Mouse (Mus musculus) lung, embryonic 15.5 days (tissue): Measurements from ENCODE around the gene Ncstn. TPM values are rescaled to one million over a fixed set of nuclear protein-coding genes. Genes with fewer than 3 reads are reported as not detected.

Experiments used
- ATAC-seq: fragments of 200-750 bp; cut with Nextera tagmentation; 2 replicates; pipeline ENCODE4 v1.8.0; 2017; ENCODE audit warnings: moderate number of reproducible peaks, borderline replicate concordance; ENCODE audit not compliant: low FRiP score, low TSS enrichment; ENCODE audit errors: extremely low read depth
- H3K27ac ChIP-seq: fragments of 300-500 bp; sonication (generic); 2 replicates; pipeline ENCODE4 v1.5.1; 2015; ENCODE audit warnings: moderate library complexity, mild to moderate bottlenecking, inconsistent platforms
- H3K27me3 ChIP-seq: fragments of 300-500 bp; sonication (generic); 2 replicates; pipeline ENCODE4 v1.6.1; 2015; ENCODE audit warnings: inconsistent platforms
- H3K36me3 ChIP-seq: fragments of 300-500 bp; sonication (generic); 2 replicates; pipeline ENCODE4 v1.6.1; 2015; ENCODE audit warnings: inconsistent platforms
- H3K4me1 ChIP-seq: fragments of 300-500 bp; sonication (generic); 2 replicates; pipeline ENCODE4 v1.6.1; 2015; ENCODE audit warnings: inconsistent platforms
- H3K4me2 ChIP-seq: fragments of 300-500 bp; sonication (generic); 2 replicates; pipeline ENCODE4 v1.6.1; 2015; ENCODE audit warnings: inconsistent platforms, mild to moderate bottlenecking, moderate library complexity
- H3K4me3 ChIP-seq: fragments of 300-500 bp; sonication (generic); 2 replicates; pipeline ENCODE4 v1.5.1; 2015; ENCODE audit warnings: mild to moderate bottlenecking, inconsistent platforms
- H3K9ac ChIP-seq: fragments of 300-500 bp; sonication (generic); 2 replicates; pipeline ENCODE4 v1.6.1; 2015; ENCODE audit warnings: inconsistent platforms
- H3K9me3 ChIP-seq: fragments of 300-500 bp; sonication (generic); 2 replicates; pipeline ENCODE4 v1.6.1; 2016; ENCODE audit warnings: inconsistent platforms
- WGBS: fragments of 180-500 bp; shearing (Covaris S2); methylation state at CpG from one replicate; pipeline ENCODE4 v1.1.7; 2015; 5-methylcytosine and 5-hydroxymethylcytosine counted together
- polyA plus RNA-seq: library from polyadenylated mRNA; unstranded; fragments of >200 nt; fragmentation: Nextera tagmentation; extraction: Ambion mirVana; gene quantifications from 2 replicates; pipeline ENCODE4 v1.2.1, GENCODE M21; 2015

Gene Ncstn
- polyA plus RNA-seq, 1 experiment from 2014 or later = 131 TPM

DNA sequence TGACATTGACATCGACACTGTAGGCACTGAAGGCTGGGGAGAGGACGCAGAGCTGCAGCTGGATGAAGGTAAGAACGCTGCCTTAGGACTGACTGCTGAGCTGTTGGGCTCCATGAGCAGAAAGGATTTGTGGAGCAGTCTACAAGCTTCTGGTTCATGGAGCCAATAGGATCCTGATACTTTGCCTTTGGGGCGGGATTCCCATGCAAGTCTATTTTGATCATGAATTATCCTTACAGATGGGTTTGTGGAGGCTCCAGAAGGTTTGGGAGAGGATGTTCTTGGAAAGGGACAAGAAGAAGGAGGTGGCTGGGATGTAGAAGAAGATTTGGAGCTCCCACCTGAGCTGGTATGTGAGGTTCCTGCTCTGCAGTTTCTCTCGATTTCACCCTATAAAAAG is 34.4 kb upstream of the Ncstn start:
- peaks cover 98% of the 10 kb centered on the region for H3K36me3 ChIP-seq
- no peak overlapping the region for H3K4me3 ChIP-seq
- H3K4me2 ChIP-seq = no peak overlapping the region
- ATAC-seq = no peak
- no peak overlapping the region for H3K9ac ChIP-seq
- H3K27ac ChIP-seq = no peak overlapping the region
- H3K9me3 ChIP-seq = no peaks in the 10 kb centered on the region
- WGBS = 89% methylated on average over 5 of the region's 5 CpGs
- H3K27me3 ChIP-seq = no peaks in the 10 kb centered on the region
- no peaks in the 10 kb centered on the region for H3K4me1 ChIP-seq

GRCm38 (mm10) chr1:172107777-172108477 is 25.3 kb upstream of the Ncstn start:
- no peaks in the 10 kb centered on the region for H3K9me3 ChIP-seq
- ATAC-seq = no peak
- no peak overlapping the region for H3K4me3 ChIP-seq
- H3K27me3 ChIP-seq = no peaks in the 10 kb centered on the region
- H3K4me2 ChIP-seq = no peak overlapping the region
- no peaks in the 10 kb centered on the region for H3K4me1 ChIP-seq
- H3K9ac ChIP-seq = no peak overlapping the region
- WGBS = 83% methylated on average over 10 of the region's 10 CpGs
- H3K27ac ChIP-seq = no peak overlapping the region
- H3K36me3 ChIP-seq = peaks cover 98% of the 10 kb centered on the region

DNA sequence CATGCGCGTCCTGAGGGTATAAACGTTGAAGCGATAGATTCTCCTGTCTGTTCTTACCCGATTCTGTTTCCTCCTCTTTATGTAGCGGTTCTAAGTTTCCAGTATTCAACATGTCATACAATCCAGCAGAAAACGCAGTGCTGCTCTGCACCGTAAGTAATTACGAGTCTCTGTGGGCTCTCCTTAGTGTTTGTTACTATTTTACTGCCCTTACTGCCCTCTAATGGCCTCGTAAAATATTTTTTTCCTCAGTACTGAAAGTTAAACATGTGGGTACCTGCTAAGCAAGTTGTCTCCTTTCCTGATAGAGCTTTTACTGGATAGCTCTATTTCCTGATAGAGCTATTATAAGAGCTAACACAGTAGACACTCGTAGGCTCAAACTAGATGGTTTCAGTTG is 22.5 kb upstream of the Ncstn start:
- no peak overlapping the region for H3K4me2 ChIP-seq
- no peaks in the 10 kb centered on the region for H3K4me1 ChIP-seq
- H3K27ac ChIP-seq = no peak overlapping the region
- peaks cover 94% of the 10 kb centered on the region for H3K36me3 ChIP-seq
- WGBS = 78% methylated on average over 11 of the region's 11 CpGs
- no peak overlapping the region for H3K4me3 ChIP-seq
- H3K27me3 ChIP-seq = no peaks in the 10 kb centered on the region
- H3K9me3 ChIP-seq = no peaks in the 10 kb centered on the region
- no peak overlapping the region for H3K9ac ChIP-seq
- no peak for ATAC-seq

DNA sequence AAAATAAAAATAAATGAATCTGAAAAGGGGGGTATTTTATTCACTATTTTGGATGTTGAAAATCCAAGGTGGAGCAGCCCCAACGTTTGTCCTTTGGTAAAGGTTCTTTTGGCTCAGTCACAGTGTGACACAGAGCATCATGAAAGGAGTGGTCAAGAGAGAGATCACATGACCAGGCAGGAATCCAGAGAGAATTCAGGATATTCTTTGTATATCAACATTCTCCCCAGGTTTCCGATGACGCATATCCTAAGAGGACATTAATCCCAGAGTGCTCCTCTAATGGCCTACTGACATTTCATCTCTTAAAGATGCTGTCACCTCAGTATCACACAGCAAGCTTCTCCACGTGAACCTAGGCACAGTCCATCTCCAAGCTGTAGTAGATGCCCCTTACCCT is 21.0 kb upstream of the Ncstn start:
- WGBS = 75% methylated on average over 4 of the region's 4 CpGs
- no peak overlapping the region for H3K27ac ChIP-seq
- ATAC-seq = no peak
- no peaks in the 10 kb centered on the region for H3K9me3 ChIP-seq
- no peak overlapping the region for H3K9ac ChIP-seq
- no peak overlapping the region for H3K4me2 ChIP-seq
- no peaks in the 10 kb centered on the region for H3K27me3 ChIP-seq
- no peaks in the 10 kb centered on the region for H3K4me1 ChIP-seq
- H3K4me3 ChIP-seq = no peak overlapping the region
- peaks cover 89% of the 10 kb centered on the region for H3K36me3 ChIP-seq

DNA sequence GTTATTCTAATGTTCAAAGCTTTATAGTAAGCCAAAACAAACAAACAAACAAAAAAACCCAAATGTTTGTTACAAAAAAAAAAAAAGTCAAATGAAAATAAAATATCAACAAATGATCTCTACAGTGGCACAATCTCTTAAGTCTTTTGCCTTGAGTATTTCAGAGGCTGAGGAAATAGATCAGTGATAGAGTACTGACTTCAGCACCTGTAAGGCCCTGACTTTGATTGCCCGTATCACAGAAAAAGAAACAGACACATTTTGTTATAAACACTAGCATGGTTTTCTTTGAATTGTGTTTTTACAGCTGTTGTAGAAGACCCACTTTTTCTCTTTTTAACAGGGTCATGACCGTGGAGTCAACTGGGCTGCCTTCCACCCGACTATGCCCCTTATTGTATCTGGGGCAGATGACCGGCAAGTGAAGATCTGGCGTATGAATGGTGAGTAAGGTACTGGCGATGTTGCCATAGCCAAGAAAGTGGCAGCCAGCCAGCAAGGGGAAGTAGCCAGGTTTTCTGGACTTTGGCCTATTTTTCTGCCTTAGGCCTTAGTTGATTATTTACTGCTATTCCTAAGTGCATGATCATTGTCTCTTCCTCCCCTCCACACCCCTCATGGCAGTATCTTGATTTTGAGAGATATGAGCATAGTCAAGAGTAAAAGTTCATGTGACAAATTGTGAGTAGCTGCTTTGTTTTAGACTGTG is 16.9 kb upstream of the Ncstn start:
- H3K9ac ChIP-seq = no peak overlapping the region
- H3K27ac ChIP-seq = no peak overlapping the region
- no peak for ATAC-seq
- H3K4me3 ChIP-seq = no peak overlapping the region
- no peaks in the 10 kb centered on the region for H3K4me1 ChIP-seq
- no peaks in the 10 kb centered on the region for H3K27me3 ChIP-seq
- no peaks in the 10 kb centered on the region for H3K9me3 ChIP-seq
- no peak overlapping the region for H3K4me2 ChIP-seq
- peaks cover 85% of the 10 kb centered on the region for H3K36me3 ChIP-seq
- WGBS = 85% methylated on average over 6 of the region's 6 CpGs

DNA sequence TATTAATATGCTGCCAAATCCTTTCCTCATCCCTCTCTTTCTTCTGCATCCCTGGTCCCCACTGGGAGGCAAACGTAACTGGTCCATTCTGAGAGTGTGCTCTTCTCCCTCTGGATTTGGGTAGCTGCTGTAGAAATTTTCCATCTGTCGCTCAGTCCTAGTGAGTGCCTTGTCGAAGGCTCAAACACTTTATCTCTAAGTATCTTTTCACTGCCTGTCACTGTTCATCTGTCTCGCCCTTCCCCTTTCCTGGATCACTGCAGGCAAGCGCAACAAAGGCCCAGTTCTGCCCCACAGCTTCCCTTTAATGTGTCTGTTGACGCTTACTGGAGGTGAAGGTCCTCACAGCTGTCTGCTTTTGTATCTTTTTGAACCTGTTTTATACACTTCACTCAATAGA is 12.6 kb upstream of the Ncstn start:
- WGBS = 47% methylated on average over 6 of the region's 6 CpGs
- Histone ChIP-seq H3K4me1 (no peaks in the 10 kb centered on the region), H3K4me2 (no peak overlapping the region), H3K27ac (no peak overlapping the region), H3K9ac (no peak overlapping the region), H3K4me3 (no peak overlapping the region), H3K36me3 (peaks cover 83% of the 10 kb centered on the region), H3K9me3 (no peaks in the 10 kb centered on the region), H3K27me3 (no peaks in the 10 kb centered on the region)
- ATAC-seq = no peak

DNA sequence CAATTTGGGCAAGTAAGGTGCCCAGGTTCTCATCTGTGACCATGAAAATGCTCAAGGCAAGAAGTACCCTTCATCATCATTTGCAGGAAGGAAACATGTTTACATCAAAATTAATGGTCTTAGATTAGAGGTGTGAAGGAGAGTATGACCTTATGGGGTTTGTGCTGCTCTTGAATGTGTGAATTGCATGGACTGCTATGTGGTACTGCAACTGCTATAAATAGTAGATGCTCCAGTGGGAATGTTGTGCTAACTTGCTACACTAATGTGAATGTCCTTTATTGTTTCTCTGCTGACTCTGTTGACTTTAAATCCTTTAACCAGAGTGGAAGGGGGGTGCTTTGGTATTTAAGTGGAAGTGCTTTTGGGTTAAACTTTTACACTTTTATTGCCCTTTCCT is 11.7 kb upstream of the Ncstn start:
- Histone ChIP-seq H3K9me3 (no peaks in the 10 kb centered on the region), H3K4me3 (no peak overlapping the region), H3K27ac (no peak overlapping the region), H3K4me1 (no peaks in the 10 kb centered on the region), H3K27me3 (no peaks in the 10 kb centered on the region), H3K36me3 (peaks cover 85% of the 10 kb centered on the region), H3K9ac (no peak overlapping the region), H3K4me2 (no peak overlapping the region)
- no peak for ATAC-seq

- no peaks in the 10 kb centered on the region for H3K27me3 ChIP-seq
- no peak for ATAC-seq
- H3K36me3 ChIP-seq = peaks cover 90% of the 10 kb centered on the region
- H3K4me1 ChIP-seq = no peaks in the 10 kb centered on the region
- 58% methylated on average over 3 of the region's 3 CpGs for WGBS
- no peaks in the 10 kb centered on the region for H3K9me3 ChIP-seq
- no peak overlapping the region for H3K4me2 ChIP-seq
- no peak overlapping the region for H3K27ac ChIP-seq
- no peak overlapping the region for H3K9ac ChIP-seq
- H3K4me3 ChIP-seq = no peak overlapping the region
Measured at GRCm38 (mm10) chr1:172093522-172093921, 10.9 kb upstream of the Ncstn start.

- peak overlapping the region; percentile 77 for H3K4me3 ChIP-seq
- H3K4me2 ChIP-seq = peak overlapping the region; percentile 48
- peaks cover 21% of the 10 kb centered on the region for H3K36me3 ChIP-seq
- ATAC-seq = no peak; the same call in 1 of the 2 replicates
- H3K27ac ChIP-seq = peak overlapping the region; percentile 67
- under 1% methylated on average over 24 of the region's 24 CpGs for WGBS
- peak overlapping the region; percentile 78 for H3K9ac ChIP-seq
- H3K4me1 ChIP-seq = peaks cover 24% of the 10 kb centered on the region
- H3K9me3 ChIP-seq = no peaks in the 10 kb centered on the region
- no peaks in the 10 kb centered on the region for H3K27me3 ChIP-seq
Measured at GRCm38 (mm10) chr1:172082899-172083445, 377 bp upstream of the Ncstn start.

DNA sequence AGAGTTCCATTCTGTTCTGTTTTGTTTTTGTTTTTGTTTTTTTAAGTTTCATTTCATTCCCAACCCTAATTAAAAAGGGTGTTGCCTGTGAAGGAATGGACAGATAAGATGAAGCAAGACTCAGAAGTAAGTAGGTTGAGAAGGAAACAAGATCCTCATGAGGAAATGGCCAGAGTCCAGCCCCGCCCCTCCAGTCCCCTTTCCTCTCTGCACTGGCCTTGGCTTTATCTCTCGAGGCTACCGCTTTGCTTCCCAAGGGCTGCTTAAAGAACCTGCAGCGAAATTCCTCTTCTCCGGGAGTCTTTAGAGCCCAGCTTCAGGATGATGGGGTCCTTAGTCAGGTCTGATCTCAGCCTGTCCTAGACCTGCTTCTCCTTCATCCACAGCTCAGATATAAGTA is 4.6 kb downstream of the Ncstn start:
- Histone ChIP-seq H3K4me1 (peaks cover 6% of the 10 kb centered on the region), H3K4me2 (no peak overlapping the region), H3K9ac (no peak overlapping the region), H3K9me3 (no peaks in the 10 kb centered on the region), H3K36me3 (peaks cover 52% of the 10 kb centered on the region), H3K4me3 (no peak overlapping the region), H3K27me3 (no peaks in the 10 kb centered on the region), H3K27ac (no peak overlapping the region)
- no peak for ATAC-seq
- WGBS = 66% methylated on average over 5 of the region's 5 CpGs

GRCm38 (mm10) chr1:172072604-172073003 is 10.0 kb downstream of the Ncstn start:
- Histone ChIP-seq H3K27me3 (no peaks in the 10 kb centered on the region), H3K4me2 (no peak overlapping the region), H3K36me3 (peaks cover 87% of the 10 kb centered on the region), H3K4me3 (no peak overlapping the region), H3K27ac (no peak overlapping the region), H3K9ac (no peak overlapping the region), H3K9me3 (no peaks in the 10 kb centered on the region), H3K4me1 (no peaks in the 10 kb centered on the region)
- WGBS = 97% methylated on average over 7 of the region's 7 CpGs
- ATAC-seq = no peak

DNA sequence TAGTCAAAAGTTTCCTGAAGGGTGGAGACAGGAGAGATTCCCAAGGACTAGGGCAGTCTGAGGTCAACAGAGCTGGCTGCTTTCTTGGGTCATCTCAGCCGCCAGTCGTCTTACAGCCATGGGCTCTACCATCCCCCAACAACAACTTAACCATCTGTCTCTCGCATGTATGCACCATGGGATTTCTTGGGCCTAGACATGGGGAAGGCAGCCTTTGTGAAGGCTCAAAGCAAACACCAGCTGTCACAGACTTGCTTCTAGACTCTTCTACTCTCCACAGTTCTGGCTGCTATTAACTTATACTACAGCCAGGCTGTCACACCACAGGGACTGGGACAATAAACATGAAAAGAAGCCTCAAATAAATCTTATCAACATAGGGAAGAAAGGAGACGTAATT is 11.0 kb downstream of the Ncstn start:
- Histone ChIP-seq H3K36me3 (peaks cover 97% of the 10 kb centered on the region), H3K9me3 (no peaks in the 10 kb centered on the region), H3K4me3 (no peak overlapping the region), H3K27ac (no peak overlapping the region), H3K9ac (no peak overlapping the region), H3K4me2 (no peak overlapping the region), H3K27me3 (no peaks in the 10 kb centered on the region), H3K4me1 (no peaks in the 10 kb centered on the region)
- 78% methylated on average over 4 of the region's 4 CpGs for WGBS
- no peak for ATAC-seq
